Mouse (Mus musculus): ENCODE results near the gene Mrpl2. TPM values are rescaled to one million over a fixed set of nuclear protein-coding genes. Genes with fewer than 3 reads are reported as not detected.
A peak's percentile ranks its signal among the peaks of the same experiment; 100 is the strongest.

Mrpl2 gene
- total RNA-seq, 2 experiments from 2014 or later = 10.9 to 12.5 TPM

GRCm38 (mm10) chr17:46623819-46624557 is 22.0 kb upstream of the Mrpl2 start:
- ATAC-seq (replicated peaks; ENCODE audit: low FRiP score, poor library complexity, severe bottlenecking) = no peak

- no peak for ATAC-seq (replicated peaks; ENCODE audit: low FRiP score, poor library complexity, severe bottlenecking)
Measured at GRCm38 (mm10) chr17:46624598-46624997, 21.4 kb upstream of the Mrpl2 start.

- ATAC-seq (replicated peaks; ENCODE audit: low FRiP score, poor library complexity, severe bottlenecking) = no peak
Measured at GRCm38 (mm10) chr17:46627409-46627808, 18.6 kb upstream of the Mrpl2 start.

- ATAC-seq (replicated peaks; ENCODE audit: low FRiP score, poor library complexity, severe bottlenecking) = no peak
Measured at GRCm38 (mm10) chr17:46628471-46628790, 17.6 kb upstream of the Mrpl2 start.

GRCm38 (mm10) chr17:46628791-46629684 is 17.0 kb upstream of the Mrpl2 start, which contains the start of gene Ptk7:
TSS of gene Ptk7 (minus strand) at chr17:46629504.
- ATAC-seq (replicated peaks; ENCODE audit: low FRiP score, poor library complexity, severe bottlenecking) = no peak

GRCm38 (mm10) chr17:46629685-46630441 is 16.2 kb upstream of the Mrpl2 start:
- no peak for ATAC-seq (replicated peaks; ENCODE audit: low FRiP score, poor library complexity, severe bottlenecking)

- no peak for ATAC-seq (replicated peaks; ENCODE audit: low FRiP score, poor library complexity, severe bottlenecking)
Measured at GRCm38 (mm10) chr17:46636831-46637523, 9.1 kb upstream of the Mrpl2 start.

- no peak for ATAC-seq (replicated peaks; ENCODE audit: low FRiP score, poor library complexity, severe bottlenecking)
Measured at GRCm38 (mm10) chr17:46639929-46640328, 6.1 kb upstream of the Mrpl2 start.

GRCm38 (mm10) chr17:46642060-46642459 is 4.0 kb upstream of the Mrpl2 start:
- ATAC-seq (replicated peaks; ENCODE audit: low FRiP score, poor library complexity, severe bottlenecking) = no peak

GRCm38 (mm10) chr17:46644152-46644805 is 1.8 kb upstream of the Mrpl2 start:
- ATAC-seq (replicated peaks; ENCODE audit: low FRiP score, poor library complexity, severe bottlenecking) = no peak

- ATAC-seq (replicated peaks; ENCODE audit: low FRiP score, poor library complexity, severe bottlenecking) = 0 out of 2 replicates have a peak, but pooled peaks have one; percentile 6
Measured at GRCm38 (mm10) chr17:46644916-46645475, 1.0 kb upstream of the Mrpl2 start.

- ATAC-seq (replicated peaks; ENCODE audit: low FRiP score, poor library complexity, severe bottlenecking) = peak; percentile 65
Measured at GRCm38 (mm10) chr17:46646322-46646662, 263 bp downstream of the Mrpl2 start.

- no peak for ATAC-seq (replicated peaks; ENCODE audit: low FRiP score, poor library complexity, severe bottlenecking)
Measured at GRCm38 (mm10) chr17:46647279-46647678, 1.2 kb downstream of the Mrpl2 start.

- ATAC-seq (replicated peaks; ENCODE audit: low FRiP score, poor library complexity, severe bottlenecking) = no peak
Measured at GRCm38 (mm10) chr17:46648436-46648835, 2.4 kb downstream of the Mrpl2 start.

- ATAC-seq (replicated peaks; ENCODE audit: low FRiP score, poor library complexity, severe bottlenecking) = no peak
Measured at GRCm38 (mm10) chr17:46649811-46650210, 3.8 kb downstream of the Mrpl2 start.

GRCm38 (mm10) chr17:46650232-46651031 is 4.4 kb downstream of the Mrpl2 start, which contains the start of gene Cul7:
TSS of gene Cul7 (plus strand) at chr17:46650337.
- ATAC-seq (replicated peaks; ENCODE audit: low FRiP score, poor library complexity, severe bottlenecking) = peak; percentile 63

GRCm38 (mm10) chr17:46651292-46651691 is 5.3 kb downstream of the Mrpl2 start:
- no peak for ATAC-seq (replicated peaks; ENCODE audit: low FRiP score, poor library complexity, severe bottlenecking)

Measured in erythroid progenitor cell, adult 5-6 weeks (primary cell).